Mouse (Mus musculus) v-Abl transformed pro-B cells (cell line): ENCODE data around the gene Olfr312.
"Not testable (repeated sequence)": the region's sequence is repeated elsewhere in the genome, so short reads cannot be mapped to it uniquely, and the experiment has no call there.

ENCODE experiments used
- in situ Hi-C, 2 experiments: fragments of 400-800 bp; cut with MboI; formaldehyde crosslinking; loops; one replicate each; pipeline ENCODE4 v1.15.1; 2025; ENCODE audit not compliant: unreplicated experiment in 2 of 2

The Olfr312 gene

GRCm38 (mm10) chr11:58828937-58829336 lies at the start of gene Olfr312:
Gene Olfr312 (plus strand): TSS chr11:58829237.
- in situ Hi-C loops: not testable (repeated sequence)

GRCm38 (mm10) chr11:58782480-58783089 lies 46.5 kb upstream of the Olfr312 start, which contains the start of gene Olfr314:
Gene Olfr314 (plus strand): TSS chr11:58782952.
- in situ Hi-C loops: no loop called here

- in situ Hi-C loops: no loop called here
Observed at GRCm38 (mm10) chr11:58784182-58784581, 44.9 kb upstream of the Olfr312 start.

DNA sequence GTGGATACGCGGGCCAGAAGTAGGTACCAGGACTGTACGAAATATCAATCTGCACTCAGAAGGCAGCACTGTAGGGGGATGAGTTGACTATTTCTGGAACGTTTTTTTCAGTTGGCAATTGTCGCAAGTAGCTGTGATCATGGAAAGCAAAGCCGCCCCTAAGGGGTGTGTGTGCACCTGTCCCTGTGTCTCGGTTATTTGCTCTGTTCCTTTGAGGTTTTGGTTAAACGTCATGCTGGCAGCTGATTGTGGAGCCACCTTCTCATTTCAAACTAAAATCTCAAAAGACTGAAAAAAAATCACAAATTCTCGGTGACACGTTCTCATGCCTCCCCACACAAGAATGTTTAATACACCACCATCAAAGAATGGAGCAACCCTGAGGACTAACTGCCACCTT lies 41.4 kb upstream of the Olfr312 start:
- in situ Hi-C loops: no loop called here

GRCm38 (mm10) chr11:58788346-58788745 lies 40.7 kb upstream of the Olfr312 start:
- in situ Hi-C loops: no loop called here

- in situ Hi-C loops: no loop called here
Observed at GRCm38 (mm10) chr11:58789532-58789931, 39.5 kb upstream of the Olfr312 start.

DNA sequence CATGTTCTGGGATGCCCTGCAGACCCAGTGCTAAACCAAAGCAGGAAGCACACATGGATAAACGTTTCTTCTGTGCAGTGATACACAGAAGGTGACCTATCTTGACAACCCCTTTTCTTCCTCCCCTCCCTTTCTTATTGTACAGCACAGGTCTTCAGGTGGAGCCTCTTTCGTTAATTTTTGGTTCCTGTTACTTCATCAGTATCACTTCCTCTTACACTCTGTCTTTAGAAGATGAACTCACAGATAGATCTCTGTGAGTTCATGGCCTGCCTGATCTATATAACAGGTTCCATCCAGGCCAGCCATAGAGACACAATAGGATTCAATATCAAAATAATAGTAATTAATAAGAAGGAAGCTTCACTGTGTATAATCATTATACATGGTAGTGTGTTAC lies 39.0 kb upstream of the Olfr312 start:
- in situ Hi-C loops: no loop called here

- in situ Hi-C loops: no loop called here
Observed at GRCm38 (mm10) chr11:58790646-58791045, 38.4 kb upstream of the Olfr312 start.

DNA sequence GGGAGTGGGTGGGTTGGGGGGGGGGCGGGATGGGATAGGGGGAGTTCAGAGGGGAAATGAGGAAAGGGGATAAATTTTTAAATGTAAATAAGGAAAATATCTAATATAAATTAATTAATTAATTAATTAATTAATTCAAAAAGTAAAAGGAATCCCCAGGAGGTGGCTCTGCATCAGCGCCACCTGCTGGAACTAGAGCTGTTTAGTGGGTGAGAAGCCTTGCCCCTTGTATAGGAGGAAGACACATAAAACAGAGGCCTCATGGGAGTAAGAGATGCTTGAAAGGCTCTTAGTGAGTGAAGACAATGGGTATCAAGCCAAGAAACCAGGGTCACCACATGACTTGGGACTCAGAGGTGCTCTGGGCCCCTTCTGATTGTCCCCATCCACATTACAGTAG lies 33.2 kb upstream of the Olfr312 start:
- in situ Hi-C loops: no loop called here

DNA sequence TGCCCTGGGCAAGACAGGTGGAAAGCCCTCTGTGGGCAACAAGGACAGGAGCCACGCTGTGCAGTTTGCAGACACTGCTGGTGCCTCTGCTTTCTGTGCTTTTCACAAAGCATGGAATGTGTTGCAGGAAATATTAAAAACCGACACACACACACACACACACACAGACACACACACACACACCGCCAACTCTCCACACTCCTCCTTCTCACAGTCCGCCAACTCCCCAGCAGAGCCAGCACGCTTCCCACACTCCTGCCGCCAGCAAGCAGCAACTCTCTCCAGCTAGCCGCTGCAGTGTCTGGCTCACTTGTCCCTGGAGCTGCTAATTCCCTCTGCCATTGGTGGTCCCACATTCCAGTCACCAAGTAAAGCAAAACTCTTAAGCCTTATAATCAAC lies 32.2 kb upstream of the Olfr312 start:
- in situ Hi-C loops: no loop called here

DNA sequence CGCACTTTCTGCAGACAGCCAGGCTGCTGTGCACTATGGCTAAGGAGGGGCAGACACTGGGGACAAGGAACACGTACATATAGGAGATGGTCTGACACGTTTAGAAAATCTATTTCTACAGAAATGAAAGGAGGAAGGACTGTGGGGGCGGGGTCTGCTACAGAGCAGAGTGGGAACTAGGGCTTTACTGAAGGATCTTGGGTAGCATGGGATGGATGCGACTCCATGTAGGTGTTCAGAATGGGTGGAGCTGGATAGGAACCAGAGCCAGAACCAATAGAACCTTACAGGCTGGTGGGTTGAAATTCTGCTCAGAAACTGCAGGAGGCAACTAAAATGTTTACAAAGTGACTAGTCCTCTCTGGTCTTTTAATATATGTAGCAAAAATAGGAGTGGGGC lies 29.3 kb upstream of the Olfr312 start:
- in situ Hi-C loops: no loop called here

- in situ Hi-C loops: no loop called here
Observed at GRCm38 (mm10) chr11:58801558-58802228, 27.3 kb upstream of the Olfr312 start, which contains the start of gene Fam183b. Gene Fam183b (minus strand): TSS chr11:58801960.

GRCm38 (mm10) chr11:58803871-58804270 lies 25.2 kb upstream of the Olfr312 start:
- in situ Hi-C loops: no loop called here

DNA sequence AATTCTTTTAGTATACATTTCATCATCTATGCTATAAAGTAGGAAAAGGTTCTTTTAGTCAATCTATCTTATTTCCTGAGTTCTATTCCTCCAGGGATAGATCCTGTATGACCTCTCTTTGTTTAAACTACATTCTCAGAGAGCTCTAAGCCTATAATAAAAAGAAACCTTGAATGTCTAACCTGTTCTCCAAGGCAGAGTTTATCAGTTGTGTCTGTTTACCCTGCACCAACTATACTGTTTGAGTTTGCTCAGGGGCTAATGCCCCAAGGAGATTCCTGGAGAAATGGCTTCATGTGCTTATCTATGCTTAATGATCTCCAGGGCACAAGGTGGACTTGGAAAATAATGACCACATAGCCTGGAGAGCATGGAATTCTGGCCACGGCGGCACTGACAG lies 24.6 kb upstream of the Olfr312 start:
- in situ Hi-C loops: no loop called here

- in situ Hi-C loops: no loop called here
Observed at GRCm38 (mm10) chr11:58812001-58812400, 17.0 kb upstream of the Olfr312 start.

- in situ Hi-C loops: not testable (repeated sequence)
Observed at GRCm38 (mm10) chr11:58814700-58815099, 14.3 kb upstream of the Olfr312 start, which contains the start of gene Olfr313. Gene Olfr313 (plus strand): TSS chr11:58815000.

DNA sequence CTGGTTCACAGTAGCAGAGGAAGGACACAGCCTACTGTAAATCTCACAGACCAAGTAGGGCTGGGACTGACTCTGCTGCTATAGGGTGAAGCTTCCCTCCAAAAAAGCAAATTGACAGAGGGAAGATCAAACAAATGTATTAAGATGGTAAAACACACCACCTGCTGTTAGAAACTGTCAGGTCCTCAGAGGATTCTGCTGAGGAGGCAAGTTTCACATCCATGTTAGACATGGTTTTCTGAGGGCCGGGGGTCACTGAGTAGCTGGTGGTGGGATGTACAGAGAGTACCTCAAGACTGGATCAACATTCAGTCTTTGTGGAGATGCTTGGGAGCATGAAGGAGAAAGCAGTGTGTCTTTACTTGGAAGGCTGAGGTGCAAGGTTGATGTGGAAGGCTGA lies 13.4 kb upstream of the Olfr312 start:
- in situ Hi-C loops: no loop called here

DNA sequence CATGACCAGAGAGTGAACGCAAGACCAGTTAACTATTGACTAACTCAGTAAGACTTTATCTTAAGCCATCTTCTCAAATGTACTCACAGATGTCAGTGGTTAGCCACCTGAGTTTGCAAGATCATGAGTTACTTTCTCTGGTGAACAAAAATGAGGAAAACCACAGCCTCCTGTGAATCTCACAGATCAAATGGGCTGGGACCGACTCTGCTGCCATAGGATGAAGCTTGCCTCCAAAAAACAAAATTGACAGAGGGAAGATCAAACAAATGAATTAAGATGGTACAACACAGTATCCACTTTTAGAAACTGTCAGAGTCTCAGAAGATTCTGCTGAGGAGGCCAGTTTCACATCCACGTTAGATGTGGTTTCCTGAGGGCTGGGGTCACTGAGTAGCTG lies 727 bp downstream of the Olfr312 start:
- in situ Hi-C loops: no loop called here

DNA sequence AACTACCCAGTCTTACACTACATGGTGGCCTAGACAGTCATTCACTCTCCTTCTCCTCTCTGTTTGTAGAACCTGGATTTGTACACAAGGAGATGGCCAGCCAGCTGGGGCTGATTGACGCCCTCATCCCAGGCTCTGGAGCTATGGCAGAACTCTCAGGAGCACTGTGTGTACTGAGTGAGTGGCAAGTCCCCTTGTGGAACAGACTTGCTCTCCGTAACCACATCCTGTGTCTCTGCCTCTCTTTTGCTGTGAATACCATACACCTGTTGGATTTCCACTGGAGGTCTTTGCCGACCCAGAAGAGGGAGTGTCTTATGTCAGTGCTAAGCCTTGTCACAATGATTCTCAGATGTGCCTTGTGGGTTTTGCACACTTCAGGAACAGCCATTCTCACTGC lies 3.5 kb downstream of the Olfr312 start:
- in situ Hi-C loops: not testable (repeated sequence)

DNA sequence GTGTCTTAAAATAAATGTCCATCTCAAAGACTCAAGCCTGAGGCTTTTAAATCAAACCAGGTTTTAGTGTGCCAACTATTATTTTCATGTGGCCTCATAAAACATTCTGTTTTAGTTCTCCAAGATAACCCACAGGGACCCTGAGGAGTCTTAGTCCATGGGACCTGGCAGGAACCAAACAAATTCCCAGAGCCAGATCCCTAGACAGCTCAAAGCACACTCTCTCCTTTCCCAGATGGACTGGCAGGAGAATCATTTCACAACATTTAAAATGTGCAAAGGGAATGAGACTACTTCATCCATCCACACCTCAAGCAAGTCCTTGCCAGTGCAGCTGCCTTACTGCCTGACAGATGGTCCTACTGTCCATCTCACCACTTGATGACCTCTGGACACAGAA lies 9.9 kb downstream of the Olfr312 start, which contains the start of gene Olfr311:
Olfr311 (plus strand) TSS at position 301 of the 400 bp plus-strand sequence.
- in situ Hi-C loops: not testable (repeated sequence)

DNA sequence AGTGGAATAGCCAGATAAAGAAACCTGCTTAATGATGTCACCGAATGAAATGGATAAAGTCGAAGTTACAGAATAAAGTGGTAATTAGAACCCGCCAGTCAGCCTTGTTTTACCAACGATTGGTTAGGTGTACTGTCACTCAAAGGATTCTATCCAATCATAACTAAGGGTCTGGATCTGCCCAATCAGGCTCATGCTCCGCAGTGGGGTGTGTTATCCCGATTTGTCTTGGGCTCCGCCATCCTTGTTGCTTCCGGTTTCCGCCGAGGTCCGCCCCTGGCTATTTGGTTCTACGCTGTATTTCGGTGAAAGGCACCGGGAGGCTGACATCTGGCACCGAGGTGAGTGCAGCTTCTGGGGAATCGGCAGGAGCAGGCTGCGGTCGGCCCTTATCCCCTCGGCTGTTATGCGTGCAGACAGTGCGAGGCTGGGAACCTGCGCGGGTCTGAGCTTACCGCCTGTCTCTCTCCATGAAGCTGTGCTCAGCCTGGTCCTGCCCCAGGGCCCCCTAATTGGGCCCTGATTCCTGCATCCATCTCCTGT lies 18.0 kb downstream of the Olfr312 start, which contains the start of gene Gm12258:
Gm12258 (plus strand) TSS at position 240 of the 543 bp plus-strand sequence.
- in situ Hi-C loops: no loop called here

- in situ Hi-C loops: no loop called here
Observed at GRCm38 (mm10) chr11:58847636-58848035, 18.6 kb downstream of the Olfr312 start.
